Mouse (Mus musculus) CH12.LX (cell line): ENCODE data around the gene Ntrk2. TPM values are rescaled to one million over a fixed set of nuclear protein-coding genes. Genes with fewer than 3 reads are reported as not detected.

Experiments used
- DNase-seq: peaks from one replicate; pipeline ENCODE4 v3.0.0-alpha.2; 2013; ENCODE audit errors: extremely low read depth
- H3K27ac ChIP-seq: 2 replicates; pipeline ENCODE4 v1.5.1; 2012; ENCODE audit warnings: low read depth, mild to moderate bottlenecking, control low read depth, moderate library complexity; ENCODE audit not compliant: insufficient read depth
- H3K27me3 ChIP-seq: replicated peaks from 2 replicates; pipeline ENCODE3; 2012; ENCODE audit warnings: inconsistent platforms
- H3K36me3 ChIP-seq, 2 experiments: replicated peaks in 1 of 2; 2 replicates each; pipeline versions ENCODE3 to v1.6.1; 2012; ENCODE audit warnings: inconsistent platforms in 1 of 2, low read length in 1 of 2, mild to moderate bottlenecking in 1 of 2, mixed read lengths in 1 of 2, moderate library complexity in 1 of 2; ENCODE audit not compliant: control insufficient read depth in 1 of 2, insufficient read depth in 1 of 2
- H3K4me1 ChIP-seq, 2 experiments: 2 replicates each; pipeline ENCODE4 v1.6.1; 2012; ENCODE audit warnings: inconsistent platforms in 1 of 2, moderate library complexity in 1 of 2; ENCODE audit not compliant: insufficient read depth in 2 of 2, control insufficient read depth in 1 of 2
- H3K4me2 ChIP-seq: 2 replicates; pipeline ENCODE4 v1.6.1; 2012; ENCODE audit warnings: low read depth, mild to moderate bottlenecking, control low read depth; ENCODE audit not compliant: poor library complexity, insufficient read depth, severe bottlenecking
- H3K4me3 ChIP-seq, 3 experiments: fragments of 150-350 bp in 1 of 3; sonication (generic) in 1 of 3; replicated peaks in 1 of 3; 2 replicates each; pipeline versions ENCODE3 to v1.5.1; 2011 to 2012; ENCODE audit warnings: low read depth in 2 of 3, low read length in 2 of 3, mild to moderate bottlenecking in 2 of 3, moderate library complexity in 2 of 3, control low read depth in 1 of 3, improper control_type of control experiment in 1 of 3, inconsistent platforms in 1 of 3, mixed read lengths in 1 of 3; ENCODE audit not compliant: poor library complexity in 1 of 3
- H3K79me2 ChIP-seq: replicated peaks from 2 replicates; pipeline ENCODE4 v1.6.1; 2012; ENCODE audit warnings: mild to moderate bottlenecking, moderate library complexity; ENCODE audit not compliant: control insufficient read depth, poor library complexity, insufficient read depth, severe bottlenecking; ENCODE audit errors: extremely low read depth
- H3K9ac ChIP-seq: 2 replicates; pipeline ENCODE4 v1.6.1; 2012; ENCODE audit warnings: low read depth, mild to moderate bottlenecking, control low read depth, moderate library complexity; ENCODE audit not compliant: insufficient read depth
- H3K9me3 ChIP-seq: replicated peaks from 2 replicates; pipeline ENCODE3; 2012; ENCODE audit warnings: low read length, inconsistent platforms, mixed read lengths
- E2F4 ChIP-seq: IDR thresholded peaks from 2 replicates; pipeline ENCODE4 v1.6.1; 2011; ENCODE audit warnings: low read depth, low read length, improper control_type of control experiment; ENCODE audit not compliant: insufficient replicate concordance
- ETS1 ChIP-seq: conservative IDR thresholded peaks from 2 replicates; pipeline ENCODE4 v1.6.1; 2012; ENCODE audit warnings: low read depth, mild to moderate bottlenecking, inconsistent platforms, low read length, improper control_type of control experiment, moderate library complexity
- GABPA ChIP-seq: IDR thresholded peaks from 2 replicates; pipeline ENCODE4 v1.6.1; 2012; ENCODE audit warnings: low read depth, low read length, improper control_type of control experiment, inconsistent platforms; ENCODE audit not compliant: insufficient replicate concordance
- IRF4 ChIP-seq: IDR thresholded peaks from 2 replicates; pipeline ENCODE4 v1.6.1; 2014; ENCODE audit warnings: low read depth, mild to moderate bottlenecking, inconsistent platforms, low read length, improper control_type of control experiment
- JUN ChIP-seq: IDR thresholded peaks from 2 replicates; pipeline ENCODE4 v1.6.1; 2011; ENCODE audit warnings: low read depth, mild to moderate bottlenecking, low read length, improper control_type of control experiment, moderate library complexity; ENCODE audit not compliant: insufficient read depth
- JUND ChIP-seq: conservative IDR thresholded peaks from 2 replicates; pipeline ENCODE4 v1.6.1; 2011; ENCODE audit warnings: low read depth, low read length, improper control_type of control experiment
- KAT2A ChIP-seq: IDR thresholded peaks from 2 replicates; pipeline ENCODE4 v1.6.1; 2012; ENCODE audit warnings: low read length, improper control_type of control experiment, inconsistent platforms; ENCODE audit not compliant: insufficient replicate concordance
- MYC ChIP-seq: IDR thresholded peaks from 2 replicates; pipeline ENCODE4 v1.6.1; 2011; ENCODE audit warnings: low read depth, mild to moderate bottlenecking, improper control_type of control experiment, low read length
- NELFE ChIP-seq: IDR thresholded peaks from 2 replicates; pipeline ENCODE4 v1.6.1; 2011; ENCODE audit warnings: low read depth, low read length, improper control_type of control experiment
- RAD21 ChIP-seq: IDR thresholded peaks from 2 replicates; pipeline ENCODE4 v1.6.1; 2011; ENCODE audit warnings: low read depth, mild to moderate bottlenecking, low read length, improper control_type of control experiment, moderate library complexity
- RCOR1 ChIP-seq: conservative IDR thresholded peaks from 2 replicates; pipeline ENCODE4 v1.6.1; 2012; ENCODE audit warnings: low read depth, mild to moderate bottlenecking, inconsistent platforms, low read length, improper control_type of control experiment
- SIN3A ChIP-seq: IDR thresholded peaks from 2 replicates; pipeline ENCODE4 v1.6.1; 2012; ENCODE audit warnings: low read length, improper control_type of control experiment, inconsistent platforms
- TCF12 ChIP-seq: IDR thresholded peaks from 2 replicates; pipeline ENCODE4 v1.6.1; 2014; ENCODE audit warnings: low read depth, mild to moderate bottlenecking, inconsistent platforms, low read length, improper control_type of control experiment
- UBTF ChIP-seq: IDR thresholded peaks from 2 replicates; pipeline ENCODE4 v1.6.1; 2012; ENCODE audit warnings: low read depth, mild to moderate bottlenecking, inconsistent platforms, low read length, improper control_type of control experiment, moderate library complexity
- ZC3H11A ChIP-seq: IDR thresholded peaks from 2 replicates; pipeline ENCODE4 v1.6.1; 2012; ENCODE audit warnings: low read depth, mild to moderate bottlenecking, inconsistent platforms, low read length, improper control_type of control experiment
- ZMIZ1 ChIP-seq: IDR thresholded peaks from 2 replicates; pipeline ENCODE4 v1.6.1; 2012; ENCODE audit warnings: low read depth, mild to moderate bottlenecking, inconsistent platforms, low read length, improper control_type of control experiment
- dilution Hi-C: fragments of 300-500 bp; cut with MboI; formaldehyde crosslinking; loops from 2 replicates; pipeline ENCODE4 v1.14.3; 2020; ENCODE audit warnings: low sequenced_read_pairs; ENCODE audit not compliant: extremely low pct_unique_long_range_greater_than_20kb, extremely low pct_ligation_motif_present
- in situ Hi-C: fragments of 300-500 bp; cut with MboI; formaldehyde crosslinking; loops from 3 replicates; pipeline ENCODE4 v1.14.3; 2019; ENCODE audit warnings: low sequenced_read_pairs, low pct_ligation_motif_present, low pct_unique_long_range_greater_than_20kb, mixed read lengths
- polyA plus RNA-seq: library from polyadenylated mRNA; unstranded; fragments of >175 nt; gene quantifications from 2 replicates; pipeline ENCODE4 v1.2.1, GENCODE M21; 2012; ENCODE audit warnings: low read depth; ENCODE audit not compliant: insufficient read length
- total RNA-seq, 2 experiments: library from RNA; depleted of rRNA; stranded (reverse); fragments of 300-350 nt in 1 of 2; fragments of >200 nt in 1 of 2; gene quantifications; 2 replicates each; pipeline ENCODE4 v1.2.3; 2012 to 2014

Gene Ntrk2
- total and polyA plus RNA-seq, 3 experiments, result not detected

- H3K4me3 ChIP-seq, result no peak overlapping the region
- no peak overlapping the region for H3K4me2 ChIP-seq
- dilution Hi-C loops (no loop called here), in situ Hi-C loops (no loop called here)
- H3K9me3 ChIP-seq, result peaks cover 63% of the 10 kb centered on the region
- H3K27ac ChIP-seq, result no peak overlapping the region
- no peak for TF ChIP-seq IRF4
- no peak for TF ChIP-seq UBTF
- TF ChIP-seq RAD21, result no peak
- TF ChIP-seq GABPA, result no peak
- TF ChIP-seq RCOR1, result no peak
- no peak for TF ChIP-seq SIN3A
- TF ChIP-seq ZC3H11A, result no peak
- no peak overlapping the region for H3K9ac ChIP-seq
- H3K79me2 ChIP-seq, result no peaks in the 10 kb centered on the region
- H3K4me1 ChIP-seq, result no peaks in the 10 kb centered on the region
- H3K36me3 ChIP-seq, result no peaks in the 10 kb centered on the region
- no peak for DNase-seq
- no peaks in the 10 kb centered on the region for H3K27me3 ChIP-seq
These were observed 15.6 kb upstream of the Ntrk2 start for GRCm38 (mm10) chr13:58790741-58791140.

DNA sequence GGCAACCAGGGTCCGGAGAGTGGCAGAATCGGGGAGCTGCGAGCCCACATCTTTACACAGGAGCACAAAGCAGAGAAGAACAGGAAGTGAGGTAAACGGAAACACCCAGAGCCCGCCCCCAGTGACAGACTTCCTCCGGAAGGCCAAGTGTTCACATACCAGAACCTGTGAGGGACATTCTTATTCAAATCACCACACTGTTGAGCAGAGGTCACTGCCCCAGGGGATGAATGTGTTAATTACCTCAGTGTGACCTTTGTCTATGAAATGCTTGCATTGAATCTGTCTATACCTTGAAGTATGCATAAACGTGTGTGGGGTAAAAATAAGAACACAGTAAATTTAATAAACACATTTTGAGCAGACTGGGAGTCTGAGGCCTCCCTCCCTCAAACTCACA, 9.0 kb upstream of the Ntrk2 start:
- no peak overlapping the region for H3K4me3 ChIP-seq
- in situ Hi-C loops, result no loop called here
- H3K4me1 ChIP-seq, result no peaks in the 10 kb centered on the region
- TF ChIP-seq TCF12 (no peak), NELFE (no peak), JUND (no peak), ZMIZ1 (no peak), KAT2A (no peak), JUN (no peak), MYC (no peak), E2F4 (no peak), ETS1 (no peak)
- no peaks in the 10 kb centered on the region for H3K36me3 ChIP-seq
- peaks cover 53% of the 10 kb centered on the region for H3K9me3 ChIP-seq
- no peak for DNase-seq
- H3K27ac ChIP-seq, result no peak overlapping the region
- no peak overlapping the region for H3K4me2 ChIP-seq
- dilution Hi-C loops, result no loop called here
- no peaks in the 10 kb centered on the region for H3K79me2 ChIP-seq
- H3K9ac ChIP-seq, result no peak overlapping the region
- H3K27me3 ChIP-seq, result no peaks in the 10 kb centered on the region
